Mouse (Mus musculus): ENCODE results near the gene Polr3b. TPM values are rescaled to one million over a fixed set of nuclear protein-coding genes. Genes with fewer than 3 reads are reported as not detected.

The Polr3b gene
- total RNA-seq, 2 experiments from 2014 or later, result 13.1 to 13.9 TPM

DNA sequence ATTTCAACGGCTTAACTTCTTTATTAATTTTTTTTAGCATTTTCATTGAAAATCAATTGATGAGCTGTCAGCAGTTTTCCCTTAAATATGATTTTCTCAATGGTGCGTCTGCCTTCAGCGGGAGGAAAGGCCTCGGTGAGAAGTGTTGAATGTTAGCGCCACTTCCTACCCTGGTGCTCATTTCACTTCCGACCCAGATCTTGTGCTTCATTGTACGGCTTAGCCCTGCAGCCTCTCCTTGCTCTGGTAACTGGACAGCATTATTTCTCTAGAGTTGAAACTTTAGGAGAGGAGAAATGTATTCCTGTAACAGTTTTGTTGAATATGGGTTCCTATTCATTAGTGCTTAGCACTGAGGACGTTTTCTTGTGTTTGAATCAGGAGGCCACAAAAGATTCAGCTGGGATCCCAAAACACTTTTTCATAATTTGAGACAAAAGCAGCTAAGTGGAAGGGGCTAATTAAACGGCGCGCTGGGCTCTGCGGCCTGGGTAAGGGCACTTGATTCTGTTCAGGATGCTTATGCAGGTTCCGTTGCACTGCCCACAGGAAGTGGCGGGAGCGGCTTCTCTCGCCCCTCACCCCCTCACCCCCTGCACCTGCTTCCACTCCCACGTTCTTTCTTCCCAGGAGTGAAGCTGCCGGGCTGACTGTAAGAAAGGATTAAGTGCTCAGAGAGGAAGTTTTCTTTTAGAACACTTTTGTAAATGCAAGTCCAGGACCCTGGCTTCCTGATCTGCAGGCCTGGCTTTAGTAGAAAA is 36.2 kb downstream of the Polr3b start:
- intact Hi-C loops (cut with DNase I), result no loop called here
- no peak for DNase-seq

DNA sequence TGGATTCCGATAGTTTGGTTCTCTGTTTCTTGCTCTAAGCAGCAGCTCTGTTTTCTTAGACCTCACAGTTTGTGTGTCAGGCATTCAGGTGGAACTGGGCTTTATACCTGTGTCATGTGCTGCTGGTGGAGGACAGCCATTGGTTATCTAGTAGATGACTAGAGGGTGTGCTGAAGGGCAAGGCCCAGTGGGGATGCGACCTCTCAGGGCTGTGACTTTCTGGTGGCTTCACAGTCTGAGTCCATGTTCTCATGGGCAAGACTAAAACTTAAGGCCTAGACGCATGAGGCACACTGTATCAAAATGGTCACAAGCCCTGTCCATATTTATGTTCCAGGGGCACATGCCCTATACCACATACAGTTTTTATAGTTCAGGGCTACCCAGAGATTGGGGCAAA is 37.2 kb downstream of the Polr3b start:
- intact Hi-C loops (cut with DNase I), result no loop called here
- DNase-seq, result no peak

DNA sequence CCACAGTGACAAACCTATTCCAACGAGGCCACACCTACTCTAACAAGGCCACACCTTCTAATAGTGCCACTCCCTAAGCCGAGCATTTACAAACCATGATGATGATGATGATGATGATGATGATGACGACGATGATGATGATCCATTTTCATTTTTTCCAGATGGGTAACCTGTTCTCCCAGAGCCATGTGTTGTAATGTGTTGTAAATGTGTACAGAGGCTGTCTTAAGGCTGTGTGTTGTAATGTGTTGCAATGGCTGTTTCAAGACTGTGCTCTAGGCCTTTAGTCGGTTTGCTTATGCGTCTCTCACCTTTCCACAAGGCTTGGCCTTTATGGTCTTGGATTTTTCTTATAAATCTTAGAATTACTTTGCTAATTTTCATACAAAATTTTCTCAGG is 40.0 kb downstream of the Polr3b start:
- no peak for DNase-seq
- intact Hi-C loops (cut with DNase I), result no loop called here

DNA sequence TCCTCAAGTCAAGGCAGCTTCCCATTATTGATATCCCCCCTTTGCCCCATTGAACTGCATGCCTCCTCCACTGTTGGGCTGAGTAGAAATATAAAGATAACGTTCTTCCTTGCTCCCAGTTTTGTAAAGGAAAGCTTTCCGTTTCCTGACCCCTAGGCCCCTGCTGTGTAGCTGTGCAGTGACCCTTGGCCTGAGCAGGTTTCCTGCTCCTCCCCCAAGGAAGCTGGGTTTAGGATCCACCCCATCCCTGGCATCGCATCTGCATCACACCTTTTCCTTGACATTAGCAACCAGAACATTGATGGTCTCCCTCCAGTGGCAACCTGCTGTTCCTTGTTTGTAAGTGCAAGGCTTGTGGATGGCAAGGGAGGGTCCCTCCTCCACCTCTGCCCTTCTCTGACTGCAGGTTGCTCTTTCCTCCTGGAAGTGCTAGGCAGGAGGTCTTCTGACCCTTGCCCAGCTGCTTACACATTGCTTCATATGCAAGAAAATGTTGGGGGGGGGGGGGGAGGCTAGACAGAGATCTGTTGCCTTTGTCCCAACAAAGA is 43.7 kb downstream of the Polr3b start:
- no peak for DNase-seq
- intact Hi-C loops (cut with DNase I), result no loop called here

DNA sequence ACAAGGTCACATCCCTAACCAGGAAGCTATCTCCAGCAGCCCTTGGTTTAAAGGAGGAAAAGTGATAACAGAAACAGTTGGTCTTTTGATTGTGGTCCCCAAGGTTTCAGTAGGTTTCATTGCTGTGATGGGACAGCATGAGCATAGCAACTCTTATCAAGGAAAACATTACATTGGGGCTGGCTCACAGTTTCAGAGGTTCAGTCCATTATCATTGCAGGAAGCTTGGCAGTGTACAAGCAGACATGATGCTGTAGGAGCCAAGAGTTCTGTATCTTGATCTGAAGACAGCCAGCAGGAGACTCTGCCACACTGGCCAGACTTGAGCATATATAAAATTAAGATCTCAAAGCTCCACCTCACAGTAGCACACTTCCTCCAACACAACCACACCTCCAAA is 53.6 kb downstream of the Polr3b start:
- intact Hi-C loops (cut with DNase I), result no loop called here
- DNase-seq, result no peak

DNA sequence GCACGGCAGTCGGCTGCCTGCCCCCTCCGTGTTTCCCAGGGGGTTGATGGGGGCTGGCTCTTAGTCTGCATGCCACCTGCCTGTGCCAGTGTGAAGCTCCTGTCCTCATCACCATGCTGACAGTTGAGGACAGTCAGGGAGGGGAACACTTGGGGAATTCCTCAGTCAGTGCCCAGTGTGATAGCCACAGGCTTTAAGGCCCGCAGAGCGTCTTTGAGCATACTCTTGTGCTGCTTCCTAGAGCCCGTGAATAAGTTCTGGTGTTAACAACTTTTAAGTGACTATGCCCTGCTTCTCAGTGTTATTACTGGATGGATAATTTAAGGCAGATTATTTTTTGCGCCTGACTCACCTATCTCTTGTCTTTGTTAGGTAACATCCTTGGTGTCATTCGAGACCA is 54.4 kb downstream of the Polr3b start:
- no peak for DNase-seq
- intact Hi-C loops (cut with DNase I), result no loop called here

DNA sequence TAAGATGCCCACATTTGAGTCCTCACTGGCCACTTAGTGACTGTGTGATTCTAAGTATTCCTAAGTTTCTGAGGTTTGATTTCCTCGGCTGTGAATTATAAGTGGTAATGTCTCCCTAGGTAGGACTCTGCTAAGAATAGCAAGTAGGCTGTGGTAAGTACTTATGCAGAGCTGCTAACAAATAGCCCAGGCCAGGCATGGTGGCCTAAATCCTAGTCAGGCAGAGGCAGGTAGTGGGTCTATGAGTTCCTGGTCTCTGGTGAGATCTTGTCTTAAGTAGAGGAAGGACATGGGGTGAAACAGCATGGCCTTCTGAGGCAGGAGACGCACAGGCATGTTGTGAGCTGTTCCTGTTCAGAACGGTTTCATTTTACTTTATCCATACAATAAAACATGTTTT is 55.8 kb downstream of the Polr3b start:
- intact Hi-C loops (cut with DNase I), result no loop called here
- no peak for DNase-seq

DNA sequence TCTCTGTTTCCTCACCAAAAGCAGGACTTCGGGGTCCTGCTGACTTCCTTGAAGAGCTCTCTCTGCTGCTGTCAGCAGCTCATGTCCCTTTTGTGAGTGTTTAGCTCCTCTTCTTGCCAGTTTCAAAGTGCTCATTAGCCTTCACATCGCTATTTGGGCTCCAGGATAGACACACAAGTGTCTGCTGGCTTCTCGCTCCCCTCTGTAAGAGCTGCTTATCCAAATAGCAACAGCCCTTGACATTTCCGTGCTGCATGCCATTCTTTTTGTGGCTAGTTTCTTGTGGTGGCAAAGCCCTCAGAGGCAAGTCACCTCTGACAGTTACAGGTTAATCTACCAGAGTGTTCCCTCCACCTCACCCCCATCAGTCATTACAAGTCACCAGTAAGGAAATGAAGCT is 56.3 kb downstream of the Polr3b start:
- no peak for DNase-seq
- intact Hi-C loops (cut with DNase I), result no loop called here

DNA sequence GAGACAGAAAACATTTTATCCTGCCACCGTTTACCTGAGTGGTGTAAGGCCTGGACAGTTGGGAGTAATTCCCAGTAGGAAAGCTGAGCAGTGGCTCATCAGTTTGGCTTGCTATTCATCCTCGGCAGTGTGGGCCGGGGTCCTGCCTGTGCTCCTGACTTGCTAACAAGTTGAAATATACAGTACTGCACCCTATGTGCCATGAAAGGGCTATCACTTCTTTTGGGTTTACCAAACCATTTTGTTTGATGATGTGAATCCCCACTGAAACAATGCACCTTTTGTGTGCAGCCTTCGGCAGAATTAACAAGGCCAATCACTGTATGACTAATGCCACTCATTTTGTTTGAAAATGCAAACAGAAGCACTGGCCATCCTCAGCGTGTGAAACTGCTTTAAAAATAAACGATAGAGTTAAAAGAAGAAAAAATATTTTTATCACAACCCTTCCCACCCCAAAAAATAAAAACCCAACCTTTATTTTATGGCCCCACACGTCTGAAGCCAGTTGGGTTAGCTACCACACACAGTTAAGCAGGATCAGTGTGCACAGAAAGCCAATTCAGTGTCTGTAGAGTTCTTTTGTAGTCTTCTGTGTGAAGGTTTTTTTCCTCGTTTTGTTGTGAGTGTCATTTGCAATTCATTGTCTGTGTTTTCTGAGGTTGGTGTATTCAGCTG is 63.5 kb downstream of the Polr3b start:
- DNase-seq, result no peak
- intact Hi-C loops (cut with DNase I), result no loop called here

DNA sequence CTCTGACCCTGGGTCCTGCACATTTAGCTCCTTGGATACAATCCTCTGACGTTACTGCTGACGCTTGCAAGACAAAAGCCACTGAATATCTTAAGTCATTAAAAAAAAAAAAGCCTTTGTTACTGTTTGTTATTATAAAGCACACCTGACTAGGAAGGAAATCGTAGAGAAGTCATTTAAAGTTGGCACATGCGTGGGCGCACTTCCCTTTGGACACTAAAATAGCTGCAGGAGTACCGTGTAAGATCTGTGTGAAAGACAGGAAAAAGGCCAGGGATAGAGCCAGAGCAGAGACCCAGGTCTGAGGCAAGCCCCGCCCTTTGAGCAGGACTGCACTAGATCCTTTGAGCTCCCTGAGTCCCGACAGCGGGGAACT is 64.0 kb downstream of the Polr3b start:
- peak; percentile 20 to 25 for DNase-seq
- intact Hi-C loops (cut with DNase I), result no loop called here

DNA sequence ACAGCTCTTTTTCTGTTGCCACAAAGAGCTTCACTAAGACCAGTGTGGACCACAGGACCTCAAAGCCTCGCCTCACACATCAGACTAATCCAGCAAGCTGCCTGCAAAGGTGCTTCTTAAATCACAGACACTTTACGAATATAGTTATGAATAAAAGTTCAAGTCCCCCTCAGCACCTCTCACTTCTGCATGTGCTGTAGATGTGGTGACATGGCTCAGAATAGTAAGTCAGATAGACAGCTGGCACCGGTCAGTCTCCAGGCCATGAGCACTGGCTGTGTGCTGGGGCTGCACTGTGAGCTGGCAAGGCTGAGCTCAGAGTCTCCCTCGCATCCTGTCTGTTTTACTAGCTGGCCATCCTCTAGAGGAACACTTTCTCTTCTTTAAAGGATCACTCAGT is 64.6 kb downstream of the Polr3b start:
- intact Hi-C loops (cut with DNase I), result no loop called here
- peak; percentile 18 to 26 for DNase-seq

DNA sequence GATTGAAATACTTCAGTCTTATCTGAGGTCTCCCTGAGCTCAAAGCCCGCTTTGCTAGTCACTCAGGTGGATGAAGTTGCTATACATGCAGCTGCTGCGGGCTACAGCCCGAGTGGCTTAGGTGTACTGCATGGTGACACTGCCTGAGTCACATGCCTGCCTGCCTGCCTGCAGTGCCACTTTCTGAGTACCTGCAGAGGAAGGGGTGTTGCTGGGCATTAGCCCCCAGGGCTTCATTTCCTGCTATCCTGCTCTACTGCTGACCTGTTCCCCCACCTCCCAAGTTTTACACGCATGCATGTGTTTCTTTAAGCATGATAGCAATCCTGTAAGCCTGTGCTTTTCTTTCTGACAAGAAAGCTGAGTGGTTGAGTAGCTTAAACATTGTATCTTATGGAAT is 65.6 kb downstream of the Polr3b start:
- intact Hi-C loops (cut with DNase I), result no loop called here

DNA sequence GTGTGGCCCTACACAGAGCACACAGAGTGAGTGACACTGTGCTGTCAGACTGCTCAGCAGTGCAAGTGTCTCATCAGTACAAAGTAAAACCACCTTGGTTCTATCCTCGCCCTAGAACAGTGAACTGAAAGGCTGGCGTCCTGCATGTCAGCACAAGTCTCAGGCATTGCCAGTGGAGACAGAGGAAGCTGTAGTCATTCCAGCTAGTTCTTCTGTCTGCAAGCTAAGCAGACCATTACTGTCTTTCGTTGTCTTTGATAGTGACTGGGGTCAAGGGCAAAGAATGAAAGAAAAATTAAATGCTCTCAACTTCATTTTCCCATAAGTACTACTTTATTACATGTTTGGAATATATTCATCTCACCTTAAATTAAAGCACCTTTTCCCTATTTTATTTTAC is 67.8 kb downstream of the Polr3b start:
- intact Hi-C loops (cut with DNase I), result no loop called here
- no peak for DNase-seq

More for the DNA sequence above, 65.6 kb downstream of the Polr3b start:
- no peak for DNase-seq

DNA sequence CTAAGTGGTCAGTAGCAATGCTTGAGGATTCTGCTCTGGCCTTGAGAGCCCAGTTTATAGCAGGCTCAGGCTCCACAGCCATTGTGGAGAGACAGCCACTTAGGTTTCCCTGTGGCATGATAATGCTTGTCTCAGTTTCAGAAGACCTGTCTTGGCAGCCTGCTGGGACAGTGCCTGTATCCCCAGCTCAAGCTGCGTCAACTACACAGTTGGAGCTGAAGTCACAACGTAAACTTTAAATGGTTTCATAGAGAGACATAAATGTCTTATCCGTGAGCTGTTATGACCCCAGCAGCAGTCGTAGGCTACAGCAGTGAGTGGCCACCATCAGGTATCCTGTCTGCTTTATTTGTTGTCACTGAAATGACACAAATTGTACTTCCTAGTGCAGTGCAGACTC is 68.7 kb downstream of the Polr3b start:
- intact Hi-C loops (cut with DNase I), result no loop called here
- DNase-seq, result no peak

DNA sequence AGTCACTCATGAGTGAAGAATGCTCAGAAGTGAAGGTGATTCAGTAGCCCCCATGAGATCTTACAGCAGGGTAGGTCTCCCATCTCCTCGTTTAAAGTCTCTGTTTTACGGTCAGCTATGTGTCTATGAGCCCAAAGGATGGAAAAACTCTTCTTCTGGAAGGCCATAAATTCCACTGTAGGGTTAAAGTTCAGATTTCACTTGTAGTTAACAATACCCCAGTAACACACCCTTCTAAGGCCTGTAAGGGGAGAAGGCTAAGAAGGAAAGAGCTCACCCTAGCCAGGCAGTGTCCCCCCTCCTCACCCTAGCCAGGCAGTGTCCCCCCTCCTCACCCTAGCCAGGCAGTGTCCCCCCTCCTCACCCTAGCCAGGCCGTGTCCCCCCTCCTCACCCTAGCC is 69.6 kb downstream of the Polr3b start:
- intact Hi-C loops (cut with DNase I), result no loop called here
- no peak for DNase-seq

DNA sequence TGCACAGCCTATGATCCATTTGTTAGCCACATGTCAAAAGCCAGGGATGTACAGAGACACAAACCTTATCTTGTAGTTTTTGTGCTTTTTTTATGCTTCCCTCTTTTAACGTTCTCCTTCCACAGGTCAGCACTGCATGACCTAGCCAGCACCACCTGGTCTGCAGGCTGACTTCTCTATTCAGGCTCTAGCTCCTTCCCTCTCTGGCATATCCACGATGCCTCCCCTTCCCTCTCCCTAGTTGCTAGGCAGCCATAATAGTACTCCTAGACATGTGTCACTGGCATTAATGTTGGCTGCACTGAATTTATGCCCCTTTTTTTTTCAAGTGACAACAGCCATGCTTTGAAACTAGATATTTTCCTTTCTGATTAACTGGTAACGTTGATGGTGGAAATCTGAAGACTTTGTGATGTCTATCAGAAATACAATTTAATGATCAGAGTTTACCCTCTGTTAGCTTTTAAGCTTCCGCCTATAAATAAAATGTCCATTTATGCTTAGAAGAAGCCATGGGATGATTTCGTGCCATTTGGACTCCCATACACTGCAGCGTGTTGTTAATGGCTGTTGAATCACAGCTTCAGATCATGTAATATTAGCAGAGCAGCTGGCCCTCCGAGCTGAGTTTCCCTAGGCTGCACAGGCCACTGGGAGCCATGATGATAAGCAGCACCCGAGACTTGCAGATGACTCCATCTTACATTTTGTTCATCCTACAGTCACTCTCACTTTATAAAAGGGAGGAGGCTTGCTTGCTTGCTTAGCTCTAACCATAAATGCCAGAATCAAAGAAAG is 71.9 kb downstream of the Polr3b start:
- no peak for DNase-seq
- intact Hi-C loops (cut with DNase I), result no loop called here

DNA sequence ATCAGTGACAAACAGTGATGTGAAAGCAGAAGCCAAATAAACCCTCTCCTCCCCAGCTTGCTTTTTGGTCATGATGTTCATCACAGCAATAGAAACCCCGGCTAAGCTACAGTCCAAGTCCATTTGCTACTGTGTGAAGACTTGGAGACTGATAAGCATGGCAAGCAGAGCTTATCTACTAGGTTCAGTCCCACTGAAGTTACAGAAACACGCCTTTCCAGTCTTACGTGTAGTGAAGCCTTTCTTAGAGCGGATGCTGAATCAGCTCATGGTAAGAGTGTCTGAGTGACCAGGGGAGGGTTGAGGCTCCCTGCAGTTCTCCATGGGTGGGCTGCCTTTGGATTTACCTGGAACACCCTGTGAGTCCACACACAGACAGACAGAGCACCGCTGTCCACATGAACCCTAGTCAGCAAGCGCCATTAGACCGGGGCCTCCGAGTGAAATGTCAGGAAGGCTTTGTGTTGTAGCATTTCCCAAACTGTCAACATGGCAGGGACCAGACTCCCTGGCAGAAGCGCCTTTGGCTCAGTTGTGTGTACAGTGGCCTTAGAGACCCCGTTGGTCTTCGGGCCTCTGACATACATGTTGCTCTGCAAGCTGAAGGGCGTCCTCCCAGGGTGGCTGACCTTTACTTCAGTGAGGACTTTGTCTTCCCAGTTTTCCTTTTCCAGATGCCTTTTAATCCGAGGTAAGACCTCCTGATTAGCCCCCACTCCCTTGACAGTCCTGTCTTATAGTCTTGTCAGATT is 78.3 kb downstream of the Polr3b start:
- no peak for DNase-seq
- intact Hi-C loops (cut with DNase I), result loop anchor here (10.0 kb wide), 1 partner anchor 186 kb away; no protein-coding TSS in a partner anchor

DNA sequence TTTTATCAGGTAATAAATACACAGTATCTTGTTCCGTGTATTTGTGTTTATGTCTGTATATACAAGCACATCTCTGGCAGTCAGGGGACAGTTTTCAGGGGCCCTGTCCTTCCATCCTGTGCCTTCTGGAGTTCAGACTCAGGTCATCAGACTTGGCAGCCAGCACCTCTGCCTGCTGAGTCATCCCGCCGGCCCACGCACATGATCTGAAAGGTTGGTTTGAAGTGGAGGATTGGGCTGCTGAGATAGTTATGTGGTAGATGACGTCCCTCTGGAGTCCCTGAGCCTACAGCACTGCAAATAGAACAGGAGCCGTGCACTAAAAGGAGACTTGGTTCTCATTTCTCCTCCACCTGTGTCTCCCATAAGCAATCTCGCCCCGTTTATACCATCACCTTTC is 79.0 kb downstream of the Polr3b start:
- intact Hi-C loops (cut with DNase I), result loop anchor here (10.0 kb wide), 1 partner anchor 186 kb away; no protein-coding TSS in a partner anchor
- peak; percentile 44 to 46 for DNase-seq

DNA sequence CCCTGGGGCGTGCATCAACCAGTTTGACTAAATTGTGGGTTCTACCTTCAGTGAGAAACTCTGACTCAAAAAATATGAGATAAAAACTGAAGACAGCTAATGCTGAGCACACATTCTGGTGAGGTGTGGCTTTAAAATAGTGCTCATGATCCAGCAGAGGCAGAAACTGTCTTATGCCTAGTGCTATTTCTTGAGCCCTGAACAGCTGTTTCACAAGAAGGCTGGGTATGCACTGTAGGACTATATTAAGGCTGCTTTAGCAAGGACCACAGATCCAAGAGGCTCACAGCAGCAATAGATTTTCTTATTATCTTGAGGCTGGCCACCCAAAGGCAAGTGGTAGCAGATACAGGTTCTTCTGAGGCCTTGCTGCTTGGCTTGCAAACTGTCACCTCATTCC is 80.0 kb downstream of the Polr3b start:
- DNase-seq, result no peak
- intact Hi-C loops (cut with DNase I), result loop anchor here (10.0 kb wide), 1 partner anchor 187 kb away; no protein-coding TSS in a partner anchor

DNA sequence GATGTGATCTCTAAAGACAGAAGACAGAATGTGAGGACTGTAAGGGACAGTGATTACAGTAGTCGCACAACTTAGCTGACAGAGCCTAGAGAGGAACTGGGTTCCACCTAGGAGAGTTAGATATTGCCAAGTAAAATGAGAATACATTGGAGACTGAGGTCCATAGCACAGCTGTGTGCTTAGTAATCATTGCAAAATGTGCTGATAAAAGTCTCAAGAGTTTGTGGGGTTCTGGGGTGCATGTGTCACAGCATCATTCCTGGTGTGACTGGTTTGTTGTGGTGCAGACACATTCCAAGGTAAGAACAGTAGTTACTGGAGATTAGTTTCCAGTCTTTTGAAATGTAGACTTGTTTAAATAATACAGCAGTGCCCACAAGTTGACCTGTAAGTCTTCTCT is 82.5 kb downstream of the Polr3b start:
- DNase-seq, result no peak
- intact Hi-C loops (cut with DNase I), result loop anchor here (10.0 kb wide), 1 partner anchor 190 kb away; no protein-coding TSS in a partner anchor

Measured in heart, postnatal 36 days (tissue).